Comparison of ENCODE assay signal across 10 mouse cellular contexts in genomic region chr16:77238358-77239175, GRCm38 (mm10).
DNase-seq lines count a peak whose midpoint lies in the region; ATAC-seq lines count a peak whose summit lies in the region.
"Had no signal": no experiment of that assay in that cellular context is flagged by ENCODE, and none has a peak within 500 bp of the region (broad histone marks: within the 10 kb centered on the region; RNA-seq: fewer than 3 reads in every experiment).

No protein-coding gene starts in this region.

- H3K9me3 ChIP-seq in lung, embryonic 16.5 days (ENCODE audit: control insufficient read depth, low read length) = no peaks in the 10 kb centered on the region
- H3K9me3 ChIP-seq in forebrain, embryonic 15.5 days = no peaks in the 10 kb centered on the region
- H3K9me3 ChIP-seq in stomach, embryonic 14.5 days (ENCODE audit: control insufficient read depth, low read depth, low read length) = no peaks in the 10 kb centered on the region
- H3K9me3 ChIP-seq: heart, embryonic 13.5 days; megakaryocyte, embryonic 14.5 days had no signal

- ATAC-seq in lung, embryonic 16.5 days (ENCODE audit: low read depth) = peak; percentile 62; the same call in 1 of the 2 replicates
- peak; percentile 27 for ATAC-seq in forebrain, embryonic 15.5 days (replicated peaks)
- ATAC-seq in stomach, embryonic 14.5 days (ENCODE audit: insufficient number of reproducible peaks, insufficient read depth, low FRiP score, low read depth) = peak; percentile 54; the same call in 1 of the 2 replicates

- no peak overlapping the region for H3K9ac ChIP-seq in lung, embryonic 16.5 days (ENCODE audit: low read length)
- peak overlapping the region; percentile 54 for H3K9ac ChIP-seq in forebrain, embryonic 15.5 days (replicated peaks)
- no peak overlapping the region for H3K9ac ChIP-seq in stomach, embryonic 14.5 days (replicated peaks; ENCODE audit: low read depth, low read length)
- H3K9ac ChIP-seq: heart, embryonic 13.5 days had no signal

- H3K27ac ChIP-seq in lung, embryonic 16.5 days (ENCODE audit: low read length) = no peak overlapping the region
- peak overlapping the region; percentile 98 for H3K27ac ChIP-seq in forebrain, embryonic 15.5 days (replicated peaks)
- no peak overlapping the region; the same call in 1 of the 2 replicates for H3K27ac ChIP-seq in stomach, embryonic 14.5 days (ENCODE audit: low read length)
- H3K27ac ChIP-seq: heart, embryonic 13.5 days had no signal

- intact Hi-C loops in left cerebral cortex, postnatal 14 days (cut with DNase I) = loop anchor here (2.0 to 5.0 kb wide), 3 partner anchors 111 to 404 kb away; no protein-coding TSS in a partner anchor

- peaks cover 4% of the 10 kb centered on the region; the same call in 1 of the 2 replicates for H3K4me1 ChIP-seq in lung, embryonic 16.5 days (replicated peaks; ENCODE audit: control insufficient read depth, insufficient read depth, low read length)
- peaks cover 38% of the 10 kb centered on the region for H3K4me1 ChIP-seq in forebrain, embryonic 15.5 days
- peaks cover 12% of the 10 kb centered on the region; the same call in 1 of the 2 replicates for H3K4me1 ChIP-seq in stomach, embryonic 14.5 days (ENCODE audit: control insufficient read depth, insufficient read depth, low read length)
- H3K4me1 ChIP-seq: megakaryocyte, embryonic 14.5 days had no signal

- no peak overlapping the region for H3K4me3 ChIP-seq in lung, embryonic 16.5 days (ENCODE audit: low read length)
- peak overlapping the region; percentile 35 for H3K4me3 ChIP-seq in forebrain, embryonic 15.5 days
- H3K4me3 ChIP-seq in stomach, embryonic 14.5 days (ENCODE audit: low read depth, low read length) = no peak overlapping the region
- H3K4me3 ChIP-seq: heart, embryonic 13.5 days; megakaryocyte, embryonic 14.5 days had no signal

- no peaks in the 10 kb centered on the region for H3K36me3 ChIP-seq in lung, embryonic 16.5 days (ENCODE audit: control insufficient read depth, insufficient read depth, low read length)
- H3K36me3 ChIP-seq in forebrain, embryonic 15.5 days = no peaks in the 10 kb centered on the region
- no peaks in the 10 kb centered on the region for H3K36me3 ChIP-seq in stomach, embryonic 14.5 days (ENCODE audit: control insufficient read depth, insufficient read depth, low read length)
- H3K36me3 ChIP-seq: heart, embryonic 13.5 days had no signal

- WGBS in lung, embryonic 16.5 days = 64% methylated on average over 13 of the region's 13 CpGs
- 8% methylated on average over 13 of the region's 13 CpGs for WGBS in forebrain, embryonic 15.5 days
- WGBS in stomach, embryonic 14.5 days = 51% methylated on average over 13 of the region's 13 CpGs

- H3K27me3 ChIP-seq in lung, embryonic 16.5 days (ENCODE audit: control insufficient read depth, insufficient read depth, low read depth, low read length) = no peaks in the 10 kb centered on the region
- no peaks in the 10 kb centered on the region for H3K27me3 ChIP-seq in forebrain, embryonic 15.5 days
- H3K27me3 ChIP-seq in stomach, embryonic 14.5 days (ENCODE audit: control insufficient read depth, insufficient read depth, low read length) = no peaks in the 10 kb centered on the region
- H3K27me3 ChIP-seq: heart, embryonic 13.5 days; megakaryocyte, embryonic 14.5 days had no signal

- DNase-seq in lung, postnatal 14 days = no peak
- DNase-seq in left cerebral cortex, postnatal 14 days (ENCODE audit: low spot score in 2 of 2) = peak; percentile 29 to 59
- no peak for DNase-seq in testis, postnatal 10 days (ENCODE audit: low spot score)
- DNase-seq in urinary bladder, postnatal 10 days (ENCODE audit: low spot score) = no peak
- DNase-seq in thymus, postnatal 25 days = no peak

- no peak overlapping the region for H3K4me2 ChIP-seq in lung, embryonic 16.5 days (ENCODE audit: low read depth, low read length)
- peak overlapping the region; percentile 56 for H3K4me2 ChIP-seq in forebrain, embryonic 15.5 days (replicated peaks)
- 0 out of 2 replicates have a peak overlapping the region, but pooled peaks have one; percentile 33 for H3K4me2 ChIP-seq in stomach, embryonic 14.5 days (replicated peaks; ENCODE audit: low read depth, low read length)
- H3K4me2 ChIP-seq: heart, embryonic 13.5 days had no signal

Comparison
In these comparisons a context has a peak if more than half of its experiments do, and no peak if none do; other contexts are left out.
1. DNase-seq: peak in left cerebral cortex, postnatal 14 days (2 of 2); none in lung, postnatal 14 days (single experiment), testis, postnatal 10 days (single experiment), urinary bladder, postnatal 10 days (single experiment) and thymus, postnatal 25 days (single experiment).
2. Peak in every context shown above with its lines, with median percentiles within 50 percentile points of each other: ATAC-seq.